In the genomic region with DNA sequence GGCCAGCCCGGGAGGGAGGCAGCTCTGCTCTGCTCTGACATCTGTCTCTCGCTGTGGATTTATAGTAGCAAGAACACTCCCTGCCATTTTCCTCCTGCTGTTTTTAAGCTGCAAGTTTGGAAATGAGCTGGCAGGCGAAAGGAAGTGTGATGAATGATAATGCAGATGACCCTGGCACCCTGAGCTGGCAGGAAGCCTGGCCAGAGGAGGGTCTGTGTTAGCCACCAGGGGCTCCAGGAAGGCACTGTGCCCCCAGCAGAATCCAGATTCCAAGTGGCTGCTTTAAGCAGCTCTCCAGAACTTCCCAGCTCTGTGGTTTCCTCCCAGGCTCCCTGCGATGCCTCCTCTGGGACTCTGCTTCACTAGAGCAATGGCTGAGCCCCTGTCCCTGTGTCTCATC, we compare ENCODE assay signal across 11 mouse cellular contexts. TPM values are rescaled to one million over a fixed set of nuclear protein-coding genes. Genes with fewer than 3 reads are reported as not detected.
DNase-seq lines count a peak whose midpoint lies in the region; ATAC-seq and TF ChIP-seq lines count a peak whose summit lies in the region.
"Had no signal": no experiment of that assay in that cellular context is flagged by ENCODE, and none has a peak within 500 bp of the region (broad histone marks: within the 10 kb centered on the region; RNA-seq: fewer than 3 reads in every experiment).

No protein-coding gene starts in this region.

- H3K4me3 ChIP-seq in kidney, embryonic 14.5 days (ENCODE audit: low read length) = no peak overlapping the region
- H3K4me3 ChIP-seq in liver, embryonic 16.5 days (ENCODE audit: low read depth, low read length) = no peak overlapping the region
- no peak overlapping the region for H3K4me3 ChIP-seq in liver, embryonic 11.5 days (ENCODE audit: low read depth, low read length)
- H3K4me3 ChIP-seq in midbrain, embryonic 16.5 days (ENCODE audit: low read depth, low read length) = no peak overlapping the region
- H3K4me3 ChIP-seq: liver, embryonic 15.5 days; megakaryocyte, embryonic 14.5 days had no signal

- H3K27ac ChIP-seq in kidney, embryonic 14.5 days (ENCODE audit: low read depth, low read length) = peak overlapping the region; percentile 55; the same call in 1 of the 2 replicates
- H3K27ac ChIP-seq in liver, embryonic 16.5 days (ENCODE audit: low read length) = peak overlapping the region; percentile 22; the same call in 1 of the 2 replicates
- H3K27ac ChIP-seq in liver, embryonic 11.5 days (ENCODE audit: low read depth, low read length) = no peak overlapping the region
- H3K27ac ChIP-seq in midbrain, embryonic 16.5 days (ENCODE audit: low read length) = no peak overlapping the region
- H3K27ac ChIP-seq: liver, embryonic 15.5 days had no signal

- 0 out of 2 replicates have a peak overlapping the region, but pooled peaks have one; percentile 28 for H3K9ac ChIP-seq in kidney, embryonic 14.5 days (ENCODE audit: low read depth, low read length)
- H3K9ac ChIP-seq in liver, embryonic 16.5 days (ENCODE audit: low read depth, low read length) = no peak overlapping the region
- H3K9ac ChIP-seq in liver, embryonic 11.5 days (ENCODE audit: low read depth, low read length) = no peak overlapping the region
- H3K9ac ChIP-seq in midbrain, embryonic 16.5 days (ENCODE audit: low read depth, low read length) = 0 out of 2 replicates have a peak overlapping the region, but pooled peaks have one; percentile 34
- H3K9ac ChIP-seq: liver, embryonic 15.5 days had no signal

- H3K9me3 ChIP-seq in kidney, embryonic 14.5 days (ENCODE audit: control insufficient read depth, low read length) = no peaks in the 10 kb centered on the region
- H3K9me3 ChIP-seq in liver, embryonic 16.5 days (replicated peaks; ENCODE audit: control insufficient read depth, low read length) = no peaks in the 10 kb centered on the region
- no peaks in the 10 kb centered on the region for H3K9me3 ChIP-seq in liver, embryonic 11.5 days (ENCODE audit: control insufficient read depth, low read length)
- no peaks in the 10 kb centered on the region for H3K9me3 ChIP-seq in midbrain, embryonic 16.5 days (replicated peaks; ENCODE audit: control insufficient read depth, low read length, poor library complexity, severe bottlenecking)
- H3K9me3 ChIP-seq: liver, embryonic 15.5 days; megakaryocyte, embryonic 14.5 days had no signal

- TF ChIP-seq CTCF in brain, embryonic 14.5 days (IDR thresholded peaks at IDR 0.05; ENCODE audit: borderline replicate concordance, extremely low read depth, insufficient read depth, insufficient read length) = no peak

- ATAC-seq in kidney, embryonic 14.5 days (ENCODE audit: low FRiP score, low TSS enrichment) = 0 out of 2 replicates have a peak, but pooled peaks have one; percentile 21
- no peak for ATAC-seq in liver, embryonic 16.5 days (ENCODE audit: low read depth)
- no peak for ATAC-seq in liver, embryonic 11.5 days (replicated peaks; ENCODE audit: low FRiP score)
- no peak for ATAC-seq in midbrain, embryonic 16.5 days

- DNase-seq in kidney, adult 8-10 months = no peak
- DNase-seq in liver, embryonic 11.5 days (ENCODE audit: low spot score) = no peak
- peak; percentile 23 for DNase-seq in brain, embryonic 14.5 days (ENCODE audit: low read depth)
- DNase-seq in thymus, postnatal 4 days = no peak
- DNase-seq: cerebellum, adult 2 months; heart, postnatal 4 days had no signal

- H3K4me1 ChIP-seq in kidney, embryonic 14.5 days (ENCODE audit: control insufficient read depth, insufficient read depth, low read length) = peaks cover 23% of the 10 kb centered on the region
- peaks cover 6% of the 10 kb centered on the region for H3K4me1 ChIP-seq in liver, embryonic 16.5 days (ENCODE audit: control insufficient read depth, low read depth, low read length)
- H3K4me1 ChIP-seq in liver, embryonic 11.5 days (replicated peaks; ENCODE audit: control insufficient read depth, insufficient read depth, low read length) = peaks cover 16% of the 10 kb centered on the region; the same call in 1 of the 2 replicates
- peaks cover 9% of the 10 kb centered on the region for H3K4me1 ChIP-seq in midbrain, embryonic 16.5 days (ENCODE audit: control insufficient read depth, insufficient read depth, low read length)

- H3K4me2 ChIP-seq in kidney, embryonic 14.5 days (replicated peaks; ENCODE audit: low read depth, low read length) = no peak overlapping the region
- H3K4me2 ChIP-seq in liver, embryonic 16.5 days (ENCODE audit: low read depth, low read length) = no peak overlapping the region
- no peak overlapping the region for H3K4me2 ChIP-seq in liver, embryonic 11.5 days
- H3K4me2 ChIP-seq in midbrain, embryonic 16.5 days (ENCODE audit: low read length) = no peak overlapping the region
- H3K4me2 ChIP-seq: liver, embryonic 15.5 days had no signal

- TF ChIP-seq POLR2A in brain, embryonic 14.5 days (IDR thresholded peaks at IDR 0.05; ENCODE audit: borderline replicate concordance, extremely low read depth, insufficient read depth, insufficient read length, poor library complexity, severe bottlenecking) = no peak

- no peaks in the 10 kb centered on the region for H3K36me3 ChIP-seq in kidney, embryonic 14.5 days (ENCODE audit: control insufficient read depth, insufficient read depth, low read length)
- peaks cover 3% of the 10 kb centered on the region; the same call in 1 of the 2 replicates for H3K36me3 ChIP-seq in liver, embryonic 16.5 days (ENCODE audit: control insufficient read depth, insufficient read depth)
- H3K36me3 ChIP-seq in liver, embryonic 11.5 days (ENCODE audit: control insufficient read depth, insufficient read depth, low read length) = no peaks in the 10 kb centered on the region; the same call in 1 of the 2 replicates
- no peaks in the 10 kb centered on the region for H3K36me3 ChIP-seq in midbrain, embryonic 16.5 days (ENCODE audit: control insufficient read depth, insufficient read depth, low read length)

- H3K27me3 ChIP-seq in kidney, embryonic 14.5 days (ENCODE audit: control insufficient read depth, insufficient read depth, low read length) = no peaks in the 10 kb centered on the region
- no peaks in the 10 kb centered on the region for H3K27me3 ChIP-seq in liver, embryonic 16.5 days (ENCODE audit: control insufficient read depth, insufficient read depth, low read depth, low read length)
- no peaks in the 10 kb centered on the region; the same call in 1 of the 2 replicates for H3K27me3 ChIP-seq in liver, embryonic 11.5 days (replicated peaks; ENCODE audit: control insufficient read depth, insufficient read depth, low read length)
- no peaks in the 10 kb centered on the region for H3K27me3 ChIP-seq in midbrain, embryonic 16.5 days (ENCODE audit: control insufficient read depth, insufficient read depth, low read depth, low read length)
- H3K27me3 ChIP-seq: liver, embryonic 15.5 days; megakaryocyte, embryonic 14.5 days had no signal

- WGBS in kidney, embryonic 14.5 days = 14% methylated on average over 4 of the region's 4 CpGs
- WGBS in liver, embryonic 16.5 days (ENCODE audit: insufficient replicate concordance) = 65% methylated on average over 4 of the region's 4 CpGs
- 48% methylated on average over 4 of the region's 4 CpGs for WGBS in liver, embryonic 11.5 days
- 43% methylated on average over 4 of the region's 4 CpGs for WGBS in midbrain, embryonic 16.5 days

RNA-seq across cellular contexts. Expression of gene Dnajb12, which starts 15.7 kb away (rescaled TPM):
- polyA plus RNA-seq in kidney, embryonic 14.5 days (2014; fragmentation: Nextera tagmentation; extraction: Ambion mirVana) = 24.6 and 36.0 TPM in 2 replicates
- polyA plus RNA-seq in liver, embryonic 16.5 days (2015; fragmentation: Nextera tagmentation; extraction: Ambion mirVana) = 14.8 and 15.5 TPM in 2 replicates
- 27.4 and 30.2 TPM in 2 replicates for polyA plus RNA-seq in liver, embryonic 11.5 days (2014; fragmentation: Nextera tagmentation; extraction: Ambion mirVana)
- polyA plus RNA-seq in brain, embryonic 14.5 days (2012; rRNA removed) = 22.6 and 34.0 TPM in 2 replicates
- 18.5 and 19.1 TPM in 2 replicates for polyA plus RNA-seq in midbrain, embryonic 16.5 days (2015; fragmentation: Nextera tagmentation; extraction: Ambion mirVana)

Comparison
In these comparisons a context has a peak if more than half of its experiments do, and no peak if none do; other contexts are left out.
1. H3K27ac ChIP-seq: peak in kidney, embryonic 14.5 days (single experiment) and liver, embryonic 16.5 days (single experiment); none in liver, embryonic 11.5 days (single experiment) and midbrain, embryonic 16.5 days (single experiment).
2. H3K9ac ChIP-seq: peak in kidney, embryonic 14.5 days (single experiment) and midbrain, embryonic 16.5 days (single experiment); none in liver, embryonic 16.5 days (single experiment) and liver, embryonic 11.5 days (single experiment).